ENCODE assay signal across 11 mouse cellular contexts in genomic region chr9:43093803-43094202, GRCm38 (mm10). TPM values are rescaled to one million over a fixed set of nuclear protein-coding genes. Genes with fewer than 3 reads are reported as not detected.
DNase-seq lines count a peak whose midpoint lies in the region; ATAC-seq and TF ChIP-seq lines count a peak whose summit lies in the region.
"Had no signal": no experiment of that assay in that cellular context is flagged by ENCODE, and none has a peak within 500 bp of the region (broad histone marks: within the 10 kb centered on the region; RNA-seq: fewer than 3 reads in every experiment).

No protein-coding gene starts in this region.

- no peak overlapping the region for H3K4me2 ChIP-seq in heart, embryonic 15.5 days
- H3K4me2 ChIP-seq: neural tube, embryonic 13.5 days had no signal

- no peak for TF ChIP-seq CTCF in left cerebral cortex, adult 2 months (IDR thresholded peaks at IDR 0.05)

- peaks cover 25% of the 10 kb centered on the region for H3K4me1 ChIP-seq in heart, embryonic 15.5 days (replicated peaks)
- H3K4me1 ChIP-seq: midbrain, embryonic 10.5 days had no signal

- H3K27ac ChIP-seq in left cerebral cortex, adult 2 months, result peak overlapping the region; percentile 21; the same call in 1 of the 2 replicates
- H3K27ac ChIP-seq in heart, embryonic 15.5 days, result peak overlapping the region; percentile 37; the same call in 1 of the 2 replicates
- H3K27ac ChIP-seq: midbrain, embryonic 10.5 days; neural tube, embryonic 13.5 days had no signal

- 44% methylated on average over 3 of the region's 3 CpGs for WGBS in heart, embryonic 15.5 days

- H3K36me3 ChIP-seq in heart, embryonic 15.5 days, result no peaks in the 10 kb centered on the region
- H3K36me3 ChIP-seq: neural tube, embryonic 13.5 days had no signal

- ATAC-seq in heart, embryonic 15.5 days (replicated peaks; ENCODE audit: insufficient number of reproducible peaks, insufficient read depth, low FRiP score, low read depth), result no peak

- peak; percentile 88 for DNase-seq in heart, adult 11 months
- DNase-seq in heart, postnatal 25 days (ENCODE audit: low spot score), result no peak
- DNase-seq in left cerebral cortex, adult 2 months (ENCODE audit: extremely low spot score in 1 of 2, low spot score in 2 of 2), result no peak
- no peak for DNase-seq in left cerebral cortex, postnatal 36 days (ENCODE audit: low spot score in 2 of 2)
- DNase-seq in cerebellum, adult 18-20 months, result peak; percentile 44 to 47
- no peak for DNase-seq in right cerebral cortex, postnatal 36 days (ENCODE audit: low spot score in 2 of 2)
- DNase-seq: gastrocnemius, postnatal 14 days; liver had no signal

- H3K9me3 ChIP-seq in heart, embryonic 15.5 days (replicated peaks), result no peaks in the 10 kb centered on the region
- H3K9me3 ChIP-seq: midbrain, embryonic 10.5 days; neural tube, embryonic 13.5 days had no signal

- no peaks in the 10 kb centered on the region for H3K27me3 ChIP-seq in heart, embryonic 15.5 days
- H3K27me3 ChIP-seq: neural tube, embryonic 13.5 days had no signal

- no peak overlapping the region for H3K9ac ChIP-seq in heart, embryonic 15.5 days
- H3K9ac ChIP-seq: neural tube, embryonic 13.5 days had no signal

- no peak overlapping the region for H3K4me3 ChIP-seq in left cerebral cortex, adult 2 months
- no peak overlapping the region for H3K4me3 ChIP-seq in heart, embryonic 15.5 days
- H3K4me3 ChIP-seq: midbrain, embryonic 10.5 days; neural tube, embryonic 13.5 days had no signal

- intact Hi-C loops in heart, postnatal 25 days (cut with DNase I), result loop anchor here (5.0 kb wide), 1 partner anchor 57 kb away; no protein-coding TSS in a partner anchor
- intact Hi-C loops in left cerebral cortex, adult 2 months (cut with DNase I), result no loop called here
- intact Hi-C loops in left cerebral cortex, postnatal 36 days (cut with DNase I), result no loop called here

RNA-seq across cellular contexts. Expression of gene Arhgef12, which starts 13.2 kb away (rescaled TPM):
- 100 to 1,000 TPM; 140 to 166 TPM for total RNA-seq in heart, postnatal 25 days (2021)
- total RNA-seq in left cerebral cortex, adult 2 months (2021), result 100 to 1,000 TPM; 162 to 164 TPM
- total RNA-seq in left cerebral cortex, postnatal 36 days (2021), result 100 to 1,000 TPM; 153 to 169 TPM
- polyA plus RNA-seq in heart, embryonic 15.5 days (2015; fragmentation: Nextera tagmentation; extraction: Ambion mirVana), result 11.0 and 11.3 TPM in 2 replicates

RNA-seq across cellular contexts. Expression of gene Tmem136, which starts 22.6 kb away (rescaled TPM):
- 1 to 10 TPM; 6.1 to 6.7 TPM for total RNA-seq in heart, postnatal 25 days (2021)
- 10 to 100 TPM; 15.6 to 16.8 TPM for total RNA-seq in left cerebral cortex, adult 2 months (2021)
- total RNA-seq in left cerebral cortex, postnatal 36 days (2021), result 10 to 100 TPM; 18.1 to 18.6 TPM
- 10.2 and 11.8 TPM in 2 replicates for polyA plus RNA-seq in heart, embryonic 15.5 days (2015; fragmentation: Nextera tagmentation; extraction: Ambion mirVana)

Comparison
In these comparisons a context has a peak if more than half of its experiments do, and no peak if none do; other contexts are left out.
1. DNase-seq: peak in heart, adult 11 months (single experiment) and cerebellum, adult 18-20 months (2 of 2); none in heart, postnatal 25 days (single experiment), left cerebral cortex, adult 2 months (0 of 2), left cerebral cortex, postnatal 36 days (0 of 2) and right cerebral cortex, postnatal 36 days (0 of 2).